Mouse (Mus musculus): ENCODE data around the gene Ngfr.

Gene Ngfr

GRCm38 (mm10) chr11:95595438-95596149, 8.1 kb upstream of the Ngfr start:
- DNase-seq (ENCODE audit: low read depth, low spot score) = no peak

DNA sequence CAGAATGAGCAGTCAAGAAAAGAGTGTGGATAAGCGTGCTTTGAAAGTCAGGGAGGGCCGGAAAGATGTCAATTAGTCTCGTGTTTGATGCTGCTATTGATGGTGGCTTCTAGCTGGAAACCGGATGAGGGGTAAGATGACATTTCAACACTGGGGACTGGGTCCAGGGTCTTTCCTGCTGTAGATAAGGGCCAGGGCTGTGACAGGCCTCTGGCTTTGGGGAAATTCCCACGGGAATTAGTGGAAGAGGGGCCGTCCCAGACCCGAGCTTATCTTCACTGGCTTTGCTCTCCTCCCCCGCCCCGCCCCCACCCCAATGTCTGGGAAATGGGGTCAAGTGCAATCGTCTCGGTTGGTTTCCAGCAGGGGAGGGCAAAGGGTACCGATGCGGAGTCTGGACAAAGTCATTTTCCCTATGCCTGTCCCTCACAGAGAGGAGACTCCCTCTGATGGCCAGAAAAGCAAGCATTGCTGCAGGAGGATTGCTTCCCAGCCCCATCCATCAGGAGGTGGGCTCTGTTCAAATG, 7.2 kb upstream of the Ngfr start:
- DNase-seq (ENCODE audit: low read depth, low spot score) = no peak

DNA sequence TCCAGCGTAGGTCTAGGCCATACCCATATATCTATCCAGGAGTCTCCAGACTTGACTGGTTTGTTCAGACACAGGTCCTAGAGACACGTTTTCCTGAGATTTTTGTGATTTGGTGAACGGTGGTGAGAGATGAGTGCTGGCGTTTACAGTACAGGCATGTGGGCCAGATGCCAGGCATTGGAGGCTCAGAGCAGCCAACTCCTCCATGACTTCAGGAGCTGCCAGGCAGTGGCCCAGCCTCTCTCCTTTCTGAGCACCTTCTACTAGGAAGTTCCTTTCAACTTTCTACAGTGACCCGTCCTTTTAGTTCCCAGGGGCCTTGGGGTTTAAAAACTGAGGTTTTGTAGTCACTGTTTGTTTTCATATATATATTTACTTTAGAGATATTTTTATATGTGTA, 6.0 kb upstream of the Ngfr start:
- no peak for DNase-seq (ENCODE audit: low read depth, low spot score)

- no peak for DNase-seq (ENCODE audit: low read depth, low spot score)
Measured at GRCm38 (mm10) chr11:95592691-95593090, 5.2 kb upstream of the Ngfr start.

DNA sequence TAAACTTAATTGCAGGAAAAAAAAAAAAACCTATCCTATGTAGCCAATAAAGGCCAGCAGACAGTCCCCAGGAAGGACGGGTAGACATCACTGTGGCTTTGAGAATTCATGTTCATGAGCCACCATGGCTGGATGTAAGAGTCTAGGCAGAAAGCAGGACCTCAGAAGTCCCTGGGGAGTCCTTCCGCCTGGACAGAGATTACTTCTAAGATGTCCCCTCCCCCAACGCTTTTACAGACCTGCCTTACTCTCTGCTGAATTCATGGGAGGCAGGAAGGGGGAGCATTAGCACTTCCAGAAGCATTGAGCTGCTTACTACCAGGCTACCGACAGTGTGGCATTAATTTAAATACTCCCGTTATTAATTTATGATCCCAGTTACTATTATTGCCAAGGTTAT, 1.7 kb upstream of the Ngfr start:
- DNase-seq (ENCODE audit: low read depth, low spot score) = no peak

DNA sequence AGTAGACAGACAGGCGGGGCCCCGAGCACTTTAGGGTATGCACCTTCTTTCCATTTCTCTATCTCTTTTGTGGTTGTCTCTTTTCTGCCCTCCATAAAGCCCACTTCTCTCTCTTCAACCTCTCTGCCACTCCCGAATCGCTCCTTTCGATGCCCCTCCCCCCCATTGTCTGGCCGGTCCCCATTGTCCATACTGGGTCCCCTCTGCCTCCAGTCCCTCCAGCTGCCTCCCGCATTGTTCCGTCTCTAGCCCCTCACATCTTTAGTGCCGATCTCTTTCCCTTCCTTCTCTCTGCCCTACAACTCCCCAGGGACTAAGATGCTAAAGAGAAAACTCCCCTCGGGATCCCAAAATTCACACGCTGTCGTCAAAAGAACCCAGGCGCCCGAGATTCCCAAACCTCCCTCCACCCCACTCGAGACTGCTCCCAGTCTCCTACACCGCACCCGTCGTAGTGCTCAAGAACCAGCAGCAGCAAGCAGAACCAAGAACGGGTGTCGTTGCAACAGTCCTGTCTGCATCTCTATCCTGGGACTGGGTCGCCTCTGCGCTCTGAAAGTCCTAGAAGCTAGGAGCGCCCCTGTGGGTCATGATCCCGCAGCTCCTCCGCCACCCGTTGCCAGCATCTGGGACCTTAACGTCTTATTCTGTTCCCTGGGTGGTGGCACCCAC, 648 bp downstream of the Ngfr start:
- DNase-seq (ENCODE audit: low read depth, low spot score) = no peak

DNA sequence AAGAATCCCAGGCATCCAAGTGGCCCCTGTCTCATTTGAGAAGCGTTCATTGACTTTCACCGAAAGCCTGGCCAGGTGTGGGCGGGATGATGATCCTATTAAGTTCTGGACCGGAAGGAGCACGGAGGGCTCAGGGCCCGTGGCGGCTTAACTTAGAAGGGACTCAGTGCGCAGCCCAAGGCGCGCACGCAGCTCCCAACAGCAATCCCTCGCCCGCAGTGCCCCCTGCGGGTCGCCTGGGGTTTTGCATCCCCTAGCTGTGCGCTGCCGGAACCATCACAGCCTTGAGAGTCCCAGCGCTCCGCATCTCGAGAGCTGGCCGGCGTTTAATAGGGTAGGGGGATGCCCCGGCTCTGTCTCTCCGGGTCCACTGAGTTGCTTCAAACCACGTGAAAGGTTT, 1.4 kb downstream of the Ngfr start:
- peak; percentile 90 for DNase-seq (ENCODE audit: low read depth, low spot score)

DNA sequence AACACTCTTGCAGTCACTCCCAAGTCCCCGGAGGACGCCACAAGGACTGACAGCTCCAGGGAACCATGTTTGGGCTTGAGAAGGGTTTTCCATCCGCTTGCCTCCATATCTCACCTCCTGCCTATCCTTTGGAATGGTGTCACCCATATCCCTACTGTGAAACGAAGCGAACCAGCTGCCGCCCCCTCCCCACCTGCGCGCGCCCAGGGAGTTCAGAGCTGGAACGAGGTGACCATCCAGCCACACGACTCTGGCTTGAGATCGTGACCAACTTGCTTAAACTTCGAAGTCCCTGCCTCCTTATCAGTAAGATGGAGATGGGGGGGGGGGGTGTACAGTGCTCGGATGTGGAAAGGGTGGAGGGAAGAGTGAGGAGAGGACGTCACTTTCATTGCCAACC, 1.9 kb downstream of the Ngfr start:
- DNase-seq (ENCODE audit: low read depth, low spot score) = no peak

GRCm38 (mm10) chr11:95585281-95585680, 2.3 kb downstream of the Ngfr start:
- DNase-seq (ENCODE audit: low read depth, low spot score) = peak; percentile 83

GRCm38 (mm10) chr11:95584651-95585050, 2.9 kb downstream of the Ngfr start:
- peak; percentile 66 for DNase-seq (ENCODE audit: low read depth, low spot score)

DNA sequence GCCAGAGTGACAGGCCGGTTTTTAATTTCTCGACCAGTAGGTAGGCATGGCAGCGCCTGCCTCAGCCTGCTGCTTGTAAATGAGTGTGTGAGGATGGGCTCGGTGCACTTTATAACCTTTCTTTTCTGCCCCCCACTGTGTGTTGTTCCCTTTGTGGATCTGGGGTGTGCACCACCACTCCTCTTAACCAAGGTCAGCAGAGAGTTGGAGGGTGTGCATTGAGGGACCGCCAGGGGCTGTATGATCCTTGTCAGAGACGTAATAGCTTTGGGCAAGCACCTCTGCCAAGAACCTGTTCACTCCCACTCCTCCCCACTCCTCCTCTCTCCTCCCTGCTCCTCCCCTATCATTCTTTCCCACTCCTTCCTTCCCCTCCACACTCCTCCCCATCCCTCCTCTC, 4.1 kb downstream of the Ngfr start:
- DNase-seq (ENCODE audit: low read depth, low spot score) = peak; percentile 83

- no peak for DNase-seq (ENCODE audit: low read depth, low spot score)
Measured at GRCm38 (mm10) chr11:95582193-95582592, 5.3 kb downstream of the Ngfr start.

- DNase-seq (ENCODE audit: low read depth, low spot score) = no peak
Measured at GRCm38 (mm10) chr11:95579455-95579854, 8.1 kb downstream of the Ngfr start.

- DNase-seq (ENCODE audit: low read depth, low spot score) = peak; percentile 90
Measured at GRCm38 (mm10) chr11:95577776-95578446, 9.6 kb downstream of the Ngfr start.

DNA sequence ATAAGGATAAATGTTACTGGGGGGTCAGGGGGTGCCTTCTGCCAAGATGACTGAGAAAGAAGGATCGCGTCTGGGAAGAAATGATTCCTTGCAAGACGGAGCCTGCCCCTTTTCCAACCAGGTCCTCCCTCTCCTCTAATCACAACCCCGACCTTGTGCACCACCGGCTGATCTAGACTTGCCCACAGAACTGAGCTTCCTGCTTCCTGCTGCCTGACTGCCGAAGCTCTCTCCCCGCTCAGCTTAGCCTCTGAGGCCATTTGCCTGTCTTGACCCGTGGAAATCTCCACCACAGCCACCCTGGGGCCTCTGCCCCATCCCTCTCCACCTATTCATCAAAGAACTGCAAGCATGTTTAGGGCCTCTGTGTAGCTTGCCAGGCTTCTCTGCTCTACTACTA, 11.2 kb downstream of the Ngfr start:
- no peak for DNase-seq (ENCODE audit: low read depth, low spot score)

DNA sequence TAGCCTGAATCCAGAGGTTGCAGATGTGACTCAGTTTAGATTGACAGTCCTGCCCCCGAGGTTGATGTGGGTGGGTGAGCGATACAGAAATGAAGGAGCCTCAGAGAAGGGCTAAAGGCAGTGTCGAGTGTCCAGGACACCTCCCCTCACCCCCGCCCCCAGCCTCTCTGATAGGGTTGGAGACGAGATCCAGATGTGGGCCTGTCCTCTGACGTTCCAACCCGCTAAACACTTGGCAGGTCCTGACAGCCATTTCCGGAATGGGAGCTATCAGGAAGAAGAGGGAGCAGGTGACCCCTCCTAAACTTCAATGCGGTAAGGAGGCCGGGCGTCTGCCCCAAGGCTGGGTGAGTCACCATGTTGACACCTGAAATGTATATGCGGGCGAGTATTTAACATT, 11.7 kb downstream of the Ngfr start:
- no peak for DNase-seq (ENCODE audit: low read depth, low spot score)

DNA sequence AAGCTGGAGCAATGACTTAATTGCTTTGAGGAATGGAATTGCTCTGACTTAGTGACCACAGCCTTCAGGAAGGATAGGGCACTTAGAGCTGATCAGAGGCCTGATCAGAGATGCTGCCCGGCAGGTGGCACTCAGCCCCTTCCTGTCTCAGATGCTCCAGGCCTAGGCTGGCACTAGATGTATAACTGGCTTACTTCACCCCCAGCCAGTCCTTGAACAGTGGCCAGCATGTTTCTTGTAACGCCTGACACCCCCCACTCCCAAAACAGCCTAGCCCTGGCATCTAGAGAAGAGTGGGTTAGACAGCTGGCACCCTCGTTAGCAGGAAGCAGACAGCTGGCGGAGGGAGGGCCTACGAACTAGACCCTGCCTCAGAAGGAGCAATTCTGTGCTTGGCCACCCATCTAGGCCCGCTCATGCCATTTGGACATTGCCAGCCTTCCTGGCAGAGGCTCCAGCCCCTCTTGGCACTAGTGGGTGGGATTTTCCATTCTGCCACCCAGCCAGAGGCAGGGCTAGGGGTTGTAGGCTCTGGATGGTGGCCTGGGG, 12.7 kb downstream of the Ngfr start:
- DNase-seq (ENCODE audit: low read depth, low spot score) = no peak

DNA sequence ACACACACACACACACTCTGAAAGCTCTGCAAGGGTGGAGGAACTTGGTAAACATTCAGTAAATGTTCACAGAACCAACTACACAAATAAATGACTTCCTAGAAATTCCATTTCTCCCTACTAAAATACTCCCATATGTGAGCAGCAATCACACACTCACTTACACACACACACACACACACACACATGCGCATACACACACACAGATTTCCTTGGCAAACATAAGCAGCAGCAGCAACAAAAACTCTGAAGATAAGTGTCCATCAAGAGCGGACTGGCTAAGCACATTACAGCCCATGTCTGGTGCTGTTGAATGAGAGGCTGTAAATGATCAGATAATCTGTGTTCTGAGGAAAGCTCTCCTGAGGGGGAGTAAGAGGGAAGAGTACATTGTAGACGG, 15.3 kb downstream of the Ngfr start:
- DNase-seq (ENCODE audit: low read depth, low spot score) = no peak

- DNase-seq (ENCODE audit: low read depth, low spot score) = no peak
Measured at GRCm38 (mm10) chr11:95571755-95572154, 15.8 kb downstream of the Ngfr start.

DNA sequence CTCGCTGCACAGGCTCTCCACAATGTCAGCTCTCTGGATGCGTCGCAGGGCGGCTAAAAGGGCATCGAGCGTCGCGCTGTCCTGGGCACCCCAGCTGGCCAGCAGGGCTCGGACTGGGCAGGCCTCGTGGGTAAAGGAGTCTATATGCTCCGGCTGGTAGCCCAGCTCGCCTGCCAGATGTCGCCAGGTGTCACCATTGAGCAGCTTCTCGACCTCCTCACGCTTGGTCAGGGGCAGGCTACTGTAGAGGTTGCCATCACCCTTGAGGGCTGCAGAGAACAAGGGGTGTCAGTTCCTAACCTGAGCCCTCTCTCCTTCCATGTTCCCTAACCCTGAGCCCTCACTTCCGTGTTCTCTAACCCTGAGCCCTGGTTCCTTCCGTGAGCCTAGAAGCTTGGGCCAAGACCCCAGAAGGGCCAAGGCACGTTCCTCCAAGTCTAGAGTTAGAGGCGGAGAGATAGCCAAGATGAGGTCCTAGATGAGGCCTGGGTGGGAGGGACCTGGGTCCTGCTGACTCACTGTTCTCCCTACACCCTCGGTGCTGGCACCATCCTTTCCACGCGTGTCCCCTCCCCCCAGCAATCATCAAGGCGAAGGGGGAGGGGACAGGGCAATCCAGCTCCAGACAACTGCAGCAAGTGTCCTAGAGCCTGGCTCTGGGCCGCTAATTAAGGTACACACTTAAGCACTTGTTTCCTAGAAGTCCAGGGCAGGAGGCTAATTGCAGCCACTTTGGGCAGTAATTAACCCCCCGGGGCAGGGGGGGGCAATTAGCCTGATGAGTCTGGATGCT, 16.5 kb downstream of the Ngfr start:
- DNase-seq (ENCODE audit: low read depth, low spot score) = peak; percentile 57

GRCm38 (mm10) chr11:95569908-95570307, 17.6 kb downstream of the Ngfr start:
- DNase-seq (ENCODE audit: low read depth, low spot score) = no peak

All from ES-CJ7 (cell line).